Mouse (Mus musculus) cortical plate, adult 2 months (tissue): ENCODE measurements at regions not wholly inside any gene's neighbourhood (a gene's known extent, or its start where the extent isn't known, plus 50 kb on each side); places are given as distances from the start of the nearest gene placed in this dataset.
"Not testable (repeated sequence)": the region's sequence is repeated elsewhere in the genome, so short reads cannot be mapped to it uniquely, and the experiment has no call there.

Source experiments
- H3K27ac ChIP-seq: fragments of 200-500 bp; 2 replicates; pipeline ENCODE4 v1.5.1; 2012; ENCODE audit warnings: low read length, control low read depth, inconsistent platforms; ENCODE audit not compliant: insufficient read depth
- H3K4me1 ChIP-seq: fragments of 200-500 bp; 2 replicates; pipeline ENCODE4 v1.6.1; 2011; ENCODE audit warnings: low read length; ENCODE audit not compliant: control insufficient read depth, insufficient read depth
- H3K4me3 ChIP-seq: fragments of 200-500 bp; 2 replicates; pipeline ENCODE4 v1.5.1; 2011; ENCODE audit warnings: mild to moderate bottlenecking, low read length, control low read depth; ENCODE audit not compliant: insufficient read depth
- CTCF ChIP-seq: fragments of 200-500 bp; IDR thresholded peaks from 2 replicates; pipeline ENCODE4 v1.5.1; 2011; ENCODE audit warnings: mild to moderate bottlenecking, control low read depth, low read length; ENCODE audit not compliant: insufficient read depth; ENCODE audit errors: extremely low read depth
- POLR2A ChIP-seq: fragments of 200-500 bp; IDR thresholded peaks from 2 replicates; pipeline ENCODE4 v1.6.1; 2011; ENCODE audit warnings: mild to moderate bottlenecking, low read length, control low read depth; ENCODE audit not compliant: insufficient read depth; ENCODE audit errors: extremely low read depth

GRCm38 (mm10) chr11:20390622-20391021, 58.1 kb upstream of the Slc1a4 start:
- H3K4me1 ChIP-seq: no peaks in the 10 kb centered on the region
- no peak overlapping the region for H3K27ac ChIP-seq
- no peak for TF ChIP-seq POLR2A
- TF ChIP-seq CTCF: no peak
- H3K4me3 ChIP-seq: no peak overlapping the region

- H3K4me3 ChIP-seq, H3K4me1 ChIP-seq, H3K27ac ChIP-seq: not testable (repeated sequence)
Observed at GRCm38 (mm10) chr11:20393302-20393701, 60.8 kb upstream of the Slc1a4 start.

GRCm38 (mm10) chr11:20393807-20394206, 61.3 kb upstream of the Slc1a4 start:
- H3K4me1 ChIP-seq, H3K4me3 ChIP-seq, H3K27ac ChIP-seq: not testable (repeated sequence)

- Histone ChIP-seq H3K4me1 (peaks cover 1% of the 10 kb centered on the region; the same call in 1 of the 2 replicates), H3K4me3 (no peak overlapping the region), H3K27ac (no peak overlapping the region)
- TF ChIP-seq CTCF: no peak
- no peak for TF ChIP-seq POLR2A
Observed at GRCm38 (mm10) chr11:20395848-20396203, 63.3 kb upstream of the Slc1a4 start.

- TF ChIP-seq POLR2A (no peak), CTCF (no peak)
- no peak overlapping the region for H3K27ac ChIP-seq
- H3K4me3 ChIP-seq: no peak overlapping the region
- peaks cover 1% of the 10 kb centered on the region; the same call in 1 of the 2 replicates for H3K4me1 ChIP-seq
Observed at GRCm38 (mm10) chr11:20396204-20396848, 63.8 kb upstream of the Slc1a4 start.

- no peak overlapping the region for H3K27ac ChIP-seq
- TF ChIP-seq CTCF: no peak
- no peak for TF ChIP-seq POLR2A
- no peak overlapping the region for H3K4me3 ChIP-seq
- H3K4me1 ChIP-seq: peaks cover 1% of the 10 kb centered on the region; the same call in 1 of the 2 replicates
Observed at GRCm38 (mm10) chr11:20396884-20397283, 64.4 kb upstream of the Slc1a4 start.

- no peak overlapping the region for H3K27ac ChIP-seq
Observed at GRCm38 (mm10) chr11:20400302-20401234, 68.1 kb upstream of the Slc1a4 start.

GRCm38 (mm10) chr11:20403456-20403855, 70.9 kb upstream of the Slc1a4 start:
- no peak overlapping the region for H3K4me3 ChIP-seq
- 0 out of 2 replicates have a peak, but pooled peaks cover 1% of the 10 kb centered on the region for H3K4me1 ChIP-seq
- H3K27ac ChIP-seq: no peak overlapping the region
- TF ChIP-seq POLR2A: no peak

More at GRCm38 (mm10) chr11:20400302-20401234, 68.1 kb upstream of the Slc1a4 start:
- peaks cover 1% of the 10 kb centered on the region; the same call in 1 of the 2 replicates for H3K4me1 ChIP-seq
- peak overlapping the region; percentile 4; the same call in 1 of the 2 replicates for H3K4me3 ChIP-seq
- TF ChIP-seq POLR2A: no peak
- peak; percentile 98 for TF ChIP-seq CTCF

- TF ChIP-seq POLR2A (no peak), CTCF (no peak)
Observed at GRCm38 (mm10) chr11:20404476-20404875, 72.0 kb upstream of the Slc1a4 start.

GRCm38 (mm10) chr11:20418141-20418540, 85.6 kb upstream of the Slc1a4 start:
- Histone ChIP-seq H3K27ac (no peak overlapping the region), H3K4me1 (no peaks in the 10 kb centered on the region), H3K4me3 (no peak overlapping the region)
- TF ChIP-seq POLR2A: no peak

More at GRCm38 (mm10) chr11:20404476-20404875, 72.0 kb upstream of the Slc1a4 start:
- H3K4me3 ChIP-seq: no peak overlapping the region
- no peak overlapping the region for H3K27ac ChIP-seq
- H3K4me1 ChIP-seq: 0 out of 2 replicates have a peak, but pooled peaks cover 1% of the 10 kb centered on the region
